Mouse (Mus musculus): ENCODE data around the gene Ccnjl.

DNA sequence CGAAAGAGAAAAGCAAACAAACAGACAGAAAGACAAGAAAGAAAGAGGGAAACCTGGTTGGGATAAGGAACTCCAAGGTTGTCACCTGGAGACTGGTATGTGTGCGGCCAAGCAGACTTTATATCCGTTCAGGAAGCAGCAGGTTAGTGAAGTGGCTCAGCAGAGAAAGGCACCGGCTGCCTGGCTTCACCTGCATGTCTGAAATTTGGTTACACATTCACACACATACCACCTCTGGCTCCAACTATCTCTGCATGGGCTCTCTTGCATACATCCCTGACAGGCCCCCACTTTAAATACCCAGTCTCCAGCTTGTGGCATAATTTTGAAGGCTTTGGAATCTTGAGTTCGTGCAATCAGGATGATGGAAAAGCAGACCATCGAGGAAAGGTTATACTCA lies 77.3 kb downstream of the Ccnjl start:
- TF ChIP-seq POLR2A (IDR thresholded peaks at IDR 0.05; ENCODE audit: borderline replicate concordance, control insufficient read depth, low read depth, low read length): no peak
- no peak for TF ChIP-seq CTCF (IDR thresholded peaks at IDR 0.05; ENCODE audit: control insufficient read depth, insufficient read depth, low read length)
